Mouse (Mus musculus): Measurements from ENCODE around the gene Smc5. TPM values are rescaled to one million over a fixed set of nuclear protein-coding genes. Genes with fewer than 3 reads are reported as not detected.

The Smc5 gene
- polyA plus RNA-seq, 1 experiment from 2014 or later = 54.4 TPM

- H3K27me3 ChIP-seq (ENCODE audit: control insufficient read depth, insufficient read depth, low read length) = no peaks in the 10 kb centered on the region
- no peaks in the 10 kb centered on the region for H3K4me1 ChIP-seq (ENCODE audit: control insufficient read depth, insufficient read depth, low read length)
- DNase-seq (ENCODE audit: low spot score) (no peak), ATAC-seq (replicated peaks; ENCODE audit: insufficient number of reproducible peaks, low FRiP score, low TSS enrichment, low read depth) (no peak)
- H3K9me3 ChIP-seq (replicated peaks; ENCODE audit: control insufficient read depth, low read length) = no peaks in the 10 kb centered on the region
- no peak overlapping the region for H3K9ac ChIP-seq (replicated peaks; ENCODE audit: low read length)
- no peak overlapping the region for H3K4me2 ChIP-seq (ENCODE audit: low read depth, low read length)
- no peak overlapping the region for H3K4me3 ChIP-seq (ENCODE audit: low read depth, low read length)
- 72% methylated on average over 10 of the region's 10 CpGs for WGBS
- no peaks in the 10 kb centered on the region for H3K36me3 ChIP-seq (replicated peaks; ENCODE audit: control insufficient read depth, insufficient read depth, low read depth, low read length)
- no peak overlapping the region for H3K27ac ChIP-seq (replicated peaks; ENCODE audit: low read depth, low read length)
Measured at GRCm38 (mm10) chr19:23159780-23160395, 113.8 kb downstream of the Smc5 start.

Other genes with a start within 250 kb of the Smc5 start
- gene Klf9, start 132.7 kb downstream of the Smc5 start, polyA plus RNA-seq (2014; fragmentation: Nextera tagmentation; extraction: Ambion mirVana) = 0.81 and 1.0 TPM in 2 replicates
- 1.2 and 1.7 TPM in 2 replicates for gene Mamdc2, start 174.5 kb upstream of the Smc5 start, polyA plus RNA-seq (2014; fragmentation: Nextera tagmentation; extraction: Ambion mirVana)